Mouse (Mus musculus) hindbrain, postnatal 0 days (tissue): ENCODE results near the gene Wwp2. TPM values are rescaled to one million over a fixed set of nuclear protein-coding genes. Genes with fewer than 3 reads are reported as not detected.

Experiments
- ATAC-seq: fragments of 200-750 bp; cut with Nextera tagmentation; 2 replicates; pipeline ENCODE4 v1.8.0; 2017; ENCODE audit warnings: mild to moderate bottlenecking, moderate TSS enrichment, moderate library complexity
- DNase-seq: peaks from one replicate; pipeline ENCODE4 v3.0.0-alpha.2; 2015; ENCODE audit warnings: low spot score
- H3K27ac ChIP-seq: fragments of 300-500 bp; sonication (generic); 2 replicates; pipeline ENCODE4 v1.5.1; 2014; ENCODE audit warnings: mild to moderate bottlenecking
- H3K27me3 ChIP-seq: fragments of 300-500 bp; sonication (generic); 2 replicates; pipeline ENCODE4 v1.6.1; 2014; ENCODE audit warnings: low read length, mixed read lengths; ENCODE audit not compliant: insufficient read depth
- H3K36me3 ChIP-seq: fragments of 300-500 bp; sonication (generic); 2 replicates; pipeline ENCODE4 v1.6.1; 2014; ENCODE audit warnings: low read length, mixed read lengths; ENCODE audit not compliant: insufficient read depth
- H3K4me1 ChIP-seq: fragments of 300-500 bp; sonication (generic); 2 replicates; pipeline ENCODE4 v1.6.1; 2014; ENCODE audit warnings: antibody characterized with exemption, low read length, mixed read lengths; ENCODE audit not compliant: insufficient read depth
- H3K4me2 ChIP-seq: fragments of 300-500 bp; sonication (generic); 2 replicates; pipeline ENCODE4 v1.6.1; 2014; ENCODE audit warnings: low read depth, mild to moderate bottlenecking, low read length, moderate library complexity, mixed read lengths
- H3K4me3 ChIP-seq: fragments of 300-500 bp; sonication (generic); 2 replicates; pipeline ENCODE4 v1.5.1; 2014; ENCODE audit warnings: low read length
- H3K9ac ChIP-seq: fragments of 300-500 bp; sonication (generic); replicated peaks from 2 replicates; pipeline ENCODE4 v1.6.1; 2014; ENCODE audit warnings: mild to moderate bottlenecking, low read length, moderate library complexity, mixed read lengths
- H3K9me3 ChIP-seq: fragments of 300-500 bp; sonication (generic); 2 replicates; pipeline ENCODE4 v1.6.1; 2016; ENCODE audit warnings: low read length, mixed read lengths
- CTCF ChIP-seq: IDR thresholded peaks from 2 replicates; pipeline ENCODE4 v1.5.1; 2016; ENCODE audit warnings: antibody characterized with exemption, control low read depth, low read depth
- WGBS: fragments of 180-500 bp; shearing (Covaris S2); extraction: QIAGEN DNeasy Blood & Tissue Kit; methylation state at CpG from one replicate; pipeline ENCODE4 v1.1.7; 2014; 5-methylcytosine and 5-hydroxymethylcytosine counted together
- polyA plus RNA-seq: library from polyadenylated mRNA; unstranded; fragments of >200 nt; fragmentation: Nextera tagmentation; extraction: Ambion mirVana; gene quantifications from 2 replicates; pipeline ENCODE4 v1.2.1, GENCODE M21; 2015
- total RNA-seq: library from RNA; depleted of rRNA; stranded (reverse); fragments of >200 nt; gene quantifications from 2 replicates; pipeline ENCODE4 v1.2.3, GENCODE M21; 2014

Wwp2 gene
- total and polyA plus RNA-seq, 2 experiments from 2014 or later = 33.0 to 41.9 TPM

- Histone ChIP-seq H3K36me3 (no peaks in the 10 kb centered on the region), H3K27me3 (no peaks in the 10 kb centered on the region), H3K4me1 (no peaks in the 10 kb centered on the region), H3K9ac (no peak overlapping the region), H3K4me3 (no peak overlapping the region), H3K9me3 (no peaks in the 10 kb centered on the region), H3K4me2 (no peak overlapping the region), H3K27ac (0 out of 2 replicates have a peak overlapping the region, but pooled peaks have one; percentile 32)
- TF ChIP-seq CTCF = no peak
- 30% methylated on average over 8 of the region's 8 CpGs for whole genome bisulfite sequencing
- DNase-seq (peak; percentile 77), ATAC-seq (peak; percentile 94)
These were observed 47.1 kb downstream of the Wwp2 start for GRCm38 (mm10) chr8:107483250-107483649.

GRCm38 (mm10) chr8:107484956-107485355 is 48.8 kb downstream of the Wwp2 start:
- Histone ChIP-seq H3K4me3 (no peak overlapping the region), H3K9me3 (no peaks in the 10 kb centered on the region), H3K9ac (no peak overlapping the region), H3K4me1 (no peaks in the 10 kb centered on the region), H3K36me3 (no peaks in the 10 kb centered on the region), H3K4me2 (no peak overlapping the region), H3K27ac (no peak overlapping the region), H3K27me3 (no peaks in the 10 kb centered on the region)
- DNase-seq = no peak
- ATAC-seq = no peak
- no peak for TF ChIP-seq CTCF

GRCm38 (mm10) chr8:107488551-107488950 is 52.4 kb downstream of the Wwp2 start:
- no peaks in the 10 kb centered on the region for H3K4me1 ChIP-seq
- WGBS = 77% methylated on average over 4 of the region's 4 CpGs
- H3K27ac ChIP-seq = no peak overlapping the region
- H3K4me2 ChIP-seq = no peak overlapping the region
- no peak overlapping the region for H3K4me3 ChIP-seq
- no peaks in the 10 kb centered on the region for H3K27me3 ChIP-seq
- H3K36me3 ChIP-seq = no peaks in the 10 kb centered on the region
- no peak for TF ChIP-seq CTCF
- ATAC-seq = no peak
- no peaks in the 10 kb centered on the region for H3K9me3 ChIP-seq
- DNase-seq = no peak
- no peak overlapping the region for H3K9ac ChIP-seq

- Histone ChIP-seq H3K9ac (no peak overlapping the region), H3K36me3 (no peaks in the 10 kb centered on the region), H3K9me3 (no peaks in the 10 kb centered on the region), H3K4me2 (no peak overlapping the region), H3K4me1 (no peaks in the 10 kb centered on the region), H3K27ac (no peak overlapping the region; the same call in 1 of the 2 replicates), H3K27me3 (no peaks in the 10 kb centered on the region), H3K4me3 (no peak overlapping the region)
- TF ChIP-seq CTCF = no peak
- ATAC-seq (no peak), DNase-seq (no peak)
- WGBS = 85% methylated on average over 4 of the region's 4 CpGs
These were observed 52.9 kb downstream of the Wwp2 start for GRCm38 (mm10) chr8:107489086-107489485.

- DNase-seq (no peak), ATAC-seq (no peak)
- H3K4me1 ChIP-seq = no peaks in the 10 kb centered on the region
- no peak overlapping the region for H3K4me2 ChIP-seq
- WGBS = 29% methylated on average over 5 of the region's 5 CpGs
- peak overlapping the region; percentile 48; the same call in 1 of the 2 replicates for H3K27ac ChIP-seq
- no peaks in the 10 kb centered on the region for H3K27me3 ChIP-seq
- H3K36me3 ChIP-seq = no peaks in the 10 kb centered on the region
- H3K9ac ChIP-seq = no peak overlapping the region
- H3K9me3 ChIP-seq = no peaks in the 10 kb centered on the region
- no peak overlapping the region for H3K4me3 ChIP-seq
- TF ChIP-seq CTCF = no peak
These were observed 53.8 kb downstream of the Wwp2 start for GRCm38 (mm10) chr8:107489921-107490320.

GRCm38 (mm10) chr8:107490649-107491048 is 54.5 kb downstream of the Wwp2 start:
- DNase-seq = no peak
- Histone ChIP-seq H3K4me3 (no peak overlapping the region), H3K9ac (no peak overlapping the region), H3K27me3 (no peaks in the 10 kb centered on the region), H3K36me3 (no peaks in the 10 kb centered on the region), H3K4me2 (no peak overlapping the region), H3K9me3 (no peaks in the 10 kb centered on the region), H3K27ac (0 out of 2 replicates have a peak overlapping the region, but pooled peaks have one; percentile 20), H3K4me1 (no peaks in the 10 kb centered on the region)
- no peak for TF ChIP-seq CTCF
- WGBS = 94% methylated on average over 2 of the region's 2 CpGs
- no peak for ATAC-seq

GRCm38 (mm10) chr8:107491212-107491611 is 55.0 kb downstream of the Wwp2 start:
- H3K4me3 ChIP-seq = no peak overlapping the region
- peak overlapping the region; percentile 20; the same call in 1 of the 2 replicates for H3K27ac ChIP-seq
- H3K4me2 ChIP-seq = no peak overlapping the region
- H3K9me3 ChIP-seq = no peaks in the 10 kb centered on the region
- no peaks in the 10 kb centered on the region for H3K27me3 ChIP-seq
- ATAC-seq (no peak), DNase-seq (no peak)
- TF ChIP-seq CTCF = no peak
- no peaks in the 10 kb centered on the region for H3K36me3 ChIP-seq
- H3K4me1 ChIP-seq = no peaks in the 10 kb centered on the region
- WGBS = 60% methylated on average over 4 of the region's 4 CpGs
- H3K9ac ChIP-seq = no peak overlapping the region
